Mouse (Mus musculus): ENCODE measurements around the gene Jakmip3. TPM values are rescaled to one million over a fixed set of nuclear protein-coding genes. Genes with fewer than 3 reads are reported as not detected.

Jakmip3 gene
- polyA plus RNA-seq, 1 experiment from 2014 or later, result 0.12 TPM

GRCm38 (mm10) chr7:139021326-139021725 lies 80.8 kb downstream of the Jakmip3 start:
- no peak for ATAC-seq (ENCODE audit: insufficient number of reproducible peaks, insufficient read depth, low FRiP score, low read depth)
- H3K27ac ChIP-seq (ENCODE audit: low read length), result no peak overlapping the region
- H3K27me3 ChIP-seq (ENCODE audit: control insufficient read depth, insufficient read depth, low read length), result no peaks in the 10 kb centered on the region
- H3K9me3 ChIP-seq (ENCODE audit: control insufficient read depth, low read depth, low read length), result no peaks in the 10 kb centered on the region
- H3K4me1 ChIP-seq (ENCODE audit: control insufficient read depth, insufficient read depth, low read length), result 0 out of 2 replicates have a peak, but pooled peaks cover 3% of the 10 kb centered on the region
- no peak overlapping the region for H3K4me2 ChIP-seq (replicated peaks; ENCODE audit: low read depth, low read length)
- no peak overlapping the region for H3K9ac ChIP-seq (replicated peaks; ENCODE audit: low read depth, low read length)
- H3K36me3 ChIP-seq (ENCODE audit: control insufficient read depth, insufficient read depth, low read length), result no peaks in the 10 kb centered on the region
- H3K4me3 ChIP-seq (ENCODE audit: low read depth, low read length), result no peak overlapping the region
- WGBS, result 61% methylated on average over 1 of the region's 1 CpGs

GRCm38 (mm10) chr7:139027136-139027535 lies 86.6 kb downstream of the Jakmip3 start:
- WGBS, result 30% methylated on average over 5 of the region's 5 CpGs
- H3K4me1 ChIP-seq (ENCODE audit: control insufficient read depth, insufficient read depth, low read length), result peaks cover 6% of the 10 kb centered on the region; the same call in 1 of the 2 replicates
- no peak overlapping the region for H3K9ac ChIP-seq (replicated peaks; ENCODE audit: low read depth, low read length)
- no peaks in the 10 kb centered on the region for H3K9me3 ChIP-seq (ENCODE audit: control insufficient read depth, low read depth, low read length)
- no peak for ATAC-seq (ENCODE audit: insufficient number of reproducible peaks, insufficient read depth, low FRiP score, low read depth)
- H3K27ac ChIP-seq (ENCODE audit: low read length), result no peak overlapping the region
- no peaks in the 10 kb centered on the region for H3K36me3 ChIP-seq (ENCODE audit: control insufficient read depth, insufficient read depth, low read length)
- H3K4me3 ChIP-seq (ENCODE audit: low read depth, low read length), result no peak overlapping the region
- no peaks in the 10 kb centered on the region for H3K27me3 ChIP-seq (ENCODE audit: control insufficient read depth, insufficient read depth, low read length)
- no peak overlapping the region for H3K4me2 ChIP-seq (replicated peaks; ENCODE audit: low read depth, low read length)

- Histone ChIP-seq H3K9me3 (ENCODE audit: control insufficient read depth, low read depth, low read length) (no peaks in the 10 kb centered on the region), H3K9ac (replicated peaks; ENCODE audit: low read depth, low read length) (no peak overlapping the region), H3K4me2 (replicated peaks; ENCODE audit: low read depth, low read length) (no peak overlapping the region), H3K4me1 (ENCODE audit: control insufficient read depth, insufficient read depth, low read length) (peaks cover 6% of the 10 kb centered on the region; the same call in 1 of the 2 replicates), H3K4me3 (ENCODE audit: low read depth, low read length) (no peak overlapping the region), H3K27me3 (ENCODE audit: control insufficient read depth, insufficient read depth, low read length) (no peaks in the 10 kb centered on the region), H3K27ac (ENCODE audit: low read length) (no peak overlapping the region), H3K36me3 (ENCODE audit: control insufficient read depth, insufficient read depth, low read length) (no peaks in the 10 kb centered on the region)
- no peak for ATAC-seq (ENCODE audit: insufficient number of reproducible peaks, insufficient read depth, low FRiP score, low read depth)
- 94% methylated on average over 4 of the region's 4 CpGs for WGBS
Observed at GRCm38 (mm10) chr7:139031215-139031614, 90.7 kb downstream of the Jakmip3 start.

- H3K9me3 ChIP-seq (ENCODE audit: control insufficient read depth, low read depth, low read length), result no peaks in the 10 kb centered on the region
- 47% methylated on average over 4 of the region's 4 CpGs for WGBS
- H3K27me3 ChIP-seq (ENCODE audit: control insufficient read depth, insufficient read depth, low read length), result no peaks in the 10 kb centered on the region
- H3K4me2 ChIP-seq (replicated peaks; ENCODE audit: low read depth, low read length), result no peak overlapping the region
- no peaks in the 10 kb centered on the region for H3K4me1 ChIP-seq (ENCODE audit: control insufficient read depth, insufficient read depth, low read length)
- ATAC-seq (ENCODE audit: insufficient number of reproducible peaks, insufficient read depth, low FRiP score, low read depth), result no peak; the same call in 1 of the 2 replicates
- H3K4me3 ChIP-seq (ENCODE audit: low read depth, low read length), result no peak overlapping the region
- no peak overlapping the region for H3K27ac ChIP-seq (ENCODE audit: low read length)
- H3K36me3 ChIP-seq (ENCODE audit: control insufficient read depth, insufficient read depth, low read length), result no peaks in the 10 kb centered on the region
- H3K9ac ChIP-seq (replicated peaks; ENCODE audit: low read depth, low read length), result no peak overlapping the region
Observed at GRCm38 (mm10) chr7:139063406-139063805, 122.9 kb downstream of the Jakmip3 start.

- H3K4me2 ChIP-seq (replicated peaks; ENCODE audit: low read depth, low read length), result no peak overlapping the region
- H3K9me3 ChIP-seq (ENCODE audit: control insufficient read depth, low read depth, low read length), result no peaks in the 10 kb centered on the region
- no peak overlapping the region for H3K27ac ChIP-seq (ENCODE audit: low read length)
- no peaks in the 10 kb centered on the region for H3K27me3 ChIP-seq (ENCODE audit: control insufficient read depth, insufficient read depth, low read length)
- H3K9ac ChIP-seq (replicated peaks; ENCODE audit: low read depth, low read length), result no peak overlapping the region
- 0% methylated on average over 2 of the region's 2 CpGs for WGBS
- H3K4me1 ChIP-seq (ENCODE audit: control insufficient read depth, insufficient read depth, low read length), result no peaks in the 10 kb centered on the region
- H3K36me3 ChIP-seq (ENCODE audit: control insufficient read depth, insufficient read depth, low read length), result no peaks in the 10 kb centered on the region
- ATAC-seq (ENCODE audit: insufficient number of reproducible peaks, insufficient read depth, low FRiP score, low read depth), result no peak
- no peak overlapping the region for H3K4me3 ChIP-seq (ENCODE audit: low read depth, low read length)
Observed at GRCm38 (mm10) chr7:139068182-139068623, 127.7 kb downstream of the Jakmip3 start.

- peaks cover 31% of the 10 kb centered on the region for H3K4me1 ChIP-seq (ENCODE audit: control insufficient read depth, insufficient read depth, low read length)
- no peaks in the 10 kb centered on the region for H3K9me3 ChIP-seq (ENCODE audit: control insufficient read depth, low read depth, low read length)
- H3K36me3 ChIP-seq (ENCODE audit: control insufficient read depth, insufficient read depth, low read length), result no peaks in the 10 kb centered on the region
- ATAC-seq (ENCODE audit: insufficient number of reproducible peaks, insufficient read depth, low FRiP score, low read depth), result no peak
- no peak overlapping the region for H3K4me3 ChIP-seq (ENCODE audit: low read depth, low read length)
- H3K27ac ChIP-seq (ENCODE audit: low read length), result no peak overlapping the region
- no peaks in the 10 kb centered on the region for H3K27me3 ChIP-seq (ENCODE audit: control insufficient read depth, insufficient read depth, low read length)
- 41% methylated on average over 6 of the region's 6 CpGs for WGBS
- no peak overlapping the region for H3K4me2 ChIP-seq (replicated peaks; ENCODE audit: low read depth, low read length)
- no peak overlapping the region for H3K9ac ChIP-seq (replicated peaks; ENCODE audit: low read depth, low read length)
Observed at GRCm38 (mm10) chr7:139074189-139074588, 133.7 kb downstream of the Jakmip3 start.

GRCm38 (mm10) chr7:139075054-139075794 lies 134.7 kb downstream of the Jakmip3 start:
- H3K36me3 ChIP-seq (ENCODE audit: control insufficient read depth, insufficient read depth, low read length), result no peaks in the 10 kb centered on the region
- no peaks in the 10 kb centered on the region for H3K27me3 ChIP-seq (ENCODE audit: control insufficient read depth, insufficient read depth, low read length)
- no peak overlapping the region for H3K4me2 ChIP-seq (replicated peaks; ENCODE audit: low read depth, low read length)
- H3K27ac ChIP-seq (ENCODE audit: low read length), result no peak overlapping the region
- peaks cover 31% of the 10 kb centered on the region for H3K4me1 ChIP-seq (ENCODE audit: control insufficient read depth, insufficient read depth, low read length)
- WGBS, result 37% methylated on average over 14 of the region's 14 CpGs
- no peak overlapping the region for H3K9ac ChIP-seq (replicated peaks; ENCODE audit: low read depth, low read length)
- H3K4me3 ChIP-seq (ENCODE audit: low read depth, low read length), result no peak overlapping the region
- no peak for ATAC-seq (ENCODE audit: insufficient number of reproducible peaks, insufficient read depth, low FRiP score, low read depth)
- H3K9me3 ChIP-seq (ENCODE audit: control insufficient read depth, low read depth, low read length), result no peaks in the 10 kb centered on the region

- Histone ChIP-seq H3K27ac (ENCODE audit: low read length) (peak overlapping the region; percentile 74), H3K4me3 (ENCODE audit: low read depth, low read length) (no peak overlapping the region), H3K27me3 (ENCODE audit: control insufficient read depth, insufficient read depth, low read length) (no peaks in the 10 kb centered on the region), H3K9ac (replicated peaks; ENCODE audit: low read depth, low read length) (no peak overlapping the region), H3K4me2 (replicated peaks; ENCODE audit: low read depth, low read length) (no peak overlapping the region), H3K9me3 (ENCODE audit: control insufficient read depth, low read depth, low read length) (no peaks in the 10 kb centered on the region), H3K36me3 (ENCODE audit: control insufficient read depth, insufficient read depth, low read length) (no peaks in the 10 kb centered on the region), H3K4me1 (ENCODE audit: control insufficient read depth, insufficient read depth, low read length) (peaks cover 31% of the 10 kb centered on the region)
- 10% methylated on average over 7 of the region's 7 CpGs for WGBS
- ATAC-seq (ENCODE audit: insufficient number of reproducible peaks, insufficient read depth, low FRiP score, low read depth), result peak; percentile 60; the same call in 1 of the 2 replicates
Observed at GRCm38 (mm10) chr7:139077283-139077682, 136.8 kb downstream of the Jakmip3 start.

All from stomach, embryonic 14.5 days (tissue).